8 mouse cellular contexts compared by ENCODE assay signal in the genomic region with DNA sequence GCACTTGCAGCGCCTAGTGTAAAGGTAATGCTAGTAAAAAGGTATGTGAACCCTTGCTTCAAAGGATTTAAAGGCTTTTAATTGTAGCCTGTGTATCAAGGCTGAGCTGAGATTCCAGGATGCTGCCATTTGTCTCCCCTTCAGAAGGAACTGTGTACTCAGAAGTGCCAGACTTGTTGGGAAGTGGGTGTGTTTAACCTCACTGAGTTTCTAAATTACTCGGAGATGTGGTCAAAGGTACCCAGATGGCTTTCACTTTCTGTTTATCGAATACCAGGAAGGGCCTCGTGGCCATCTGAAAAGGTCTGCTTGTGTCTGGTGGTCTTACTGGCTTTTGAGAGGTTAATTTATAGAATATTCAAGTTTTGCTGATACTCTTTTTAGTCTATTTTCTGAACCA. TPM values are rescaled to one million over a fixed set of nuclear protein-coding genes. Genes with fewer than 3 reads are reported as not detected.
DNase-seq lines count a peak whose midpoint lies in the region; ATAC-seq and TF ChIP-seq lines count a peak whose summit lies in the region.

No protein-coding gene starts in this region.

- H3K36me3 ChIP-seq in intestine, embryonic 15.5 days: no peaks in the 10 kb centered on the region
- peaks cover 6% of the 10 kb centered on the region for H3K36me3 ChIP-seq in myocyte (ENCODE audit: control insufficient read depth, insufficient read depth)
- H3K36me3 ChIP-seq in thymus, adult 2 months (ENCODE audit: control insufficient read depth, insufficient read depth, low read length): no peaks in the 10 kb centered on the region

- H3K27ac ChIP-seq in cortical plate, adult 2 months (ENCODE audit: insufficient read depth, low read length): no peak overlapping the region
- H3K27ac ChIP-seq in intestine, embryonic 15.5 days: no peak overlapping the region
- no peak overlapping the region for H3K27ac ChIP-seq in thymus, adult 2 months (ENCODE audit: control insufficient read depth, insufficient read depth, low read length)

- peaks cover 2% of the 10 kb centered on the region for H3K4me1 ChIP-seq in cortical plate, adult 2 months (ENCODE audit: control insufficient read depth, insufficient read depth, low read length)
- H3K4me1 ChIP-seq in intestine, embryonic 15.5 days (replicated peaks): peaks cover 13% of the 10 kb centered on the region
- peaks cover 7% of the 10 kb centered on the region; the same call in 1 of the 2 replicates for H3K4me1 ChIP-seq in thymus, adult 2 months (replicated peaks; ENCODE audit: control insufficient read depth, insufficient read depth, low read length)

- no peaks in the 10 kb centered on the region for H3K9me3 ChIP-seq in intestine, embryonic 15.5 days

- DNase-seq in kidney, postnatal 36 days: peak; percentile 16 to 27
- DNase-seq in kidney, adult 8-10 months: no peak
- no peak for DNase-seq in embryo, embryonic 10.5 days (ENCODE audit: low spot score)
- no peak for DNase-seq in left cerebral cortex, adult 8-10 months (ENCODE audit: low spot score in 2 of 2)
- no peak for DNase-seq in thymus, adult 2 months

- TF ChIP-seq CTCF in cortical plate, adult 2 months (IDR thresholded peaks at IDR 0.05; ENCODE audit: extremely low read depth, insufficient read depth, low read length): no peak
- no peak for TF ChIP-seq CTCF in thymus, adult 2 months (IDR thresholded peaks at IDR 0.05; ENCODE audit: borderline replicate concordance, control insufficient read depth, extremely low read depth, insufficient read depth, low read length, poor library complexity)

- H3K4me2 ChIP-seq in intestine, embryonic 15.5 days (replicated peaks): peak overlapping the region; percentile 99
- H3K4me2 ChIP-seq in myocyte (ENCODE audit: low read depth): peak overlapping the region; percentile 98

- H3K4me3 ChIP-seq in cortical plate, adult 2 months (ENCODE audit: insufficient read depth, low read length): peak overlapping the region; percentile 98; the same call in 1 of the 2 replicates
- peak overlapping the region; percentile 86 for H3K4me3 ChIP-seq in intestine, embryonic 15.5 days (replicated peaks)
- peak overlapping the region; percentile 69 for H3K4me3 ChIP-seq in myocyte
- no peak overlapping the region for H3K4me3 ChIP-seq in thymus, adult 2 months (ENCODE audit: control insufficient read depth, insufficient read depth, low read length)

- no peak for ATAC-seq in intestine, embryonic 15.5 days

- H3K27me3 ChIP-seq in intestine, embryonic 15.5 days (replicated peaks): no peaks in the 10 kb centered on the region
- H3K27me3 ChIP-seq in myocyte (ENCODE audit: control insufficient read depth, insufficient read depth, insufficient read length): no peaks in the 10 kb centered on the region
- no peaks in the 10 kb centered on the region for H3K27me3 ChIP-seq in thymus, adult 2 months (ENCODE audit: control insufficient read depth, insufficient read depth, low read length)

- no peak overlapping the region for H3K9ac ChIP-seq in intestine, embryonic 15.5 days

- H3ac ChIP-seq in myocyte (ENCODE audit: control insufficient read depth, insufficient read length): no peak overlapping the region

- no peak for TF ChIP-seq POLR2A in cortical plate, adult 2 months (IDR thresholded peaks at IDR 0.05; ENCODE audit: extremely low read depth, insufficient read depth, low read length)
- no peak for TF ChIP-seq POLR2A in myocyte (IDR thresholded peaks at IDR 0.05; ENCODE audit: insufficient read length, low read depth)
- no peak for TF ChIP-seq POLR2A in thymus, adult 2 months (IDR thresholded peaks at IDR 0.05; ENCODE audit: control insufficient read depth, extremely low read depth, insufficient read depth, low read length, poor library complexity)

- peaks cover 61% of the 10 kb centered on the region for H3K79me2 ChIP-seq in myocyte (ENCODE audit: control insufficient read depth, insufficient read depth)

- 22% methylated on average over 4 of the region's 4 CpGs for WGBS in intestine, embryonic 15.5 days
- 9% methylated on average over 4 of the region's 4 CpGs for WGBS in thymus, adult 2 months

TF ChIP-seq in myocyte, 11 proteins besides CTCF, POLR2A, EP300 and RAD21:
- TF ChIP-seq TCF12 (IDR thresholded peaks at IDR 0.05; ENCODE audit: insufficient read depth, poor library complexity, severe bottlenecking) (no peak), TCF3 (IDR thresholded peaks at IDR 0.05; ENCODE audit: insufficient read length, low read depth) (no peak), USF1 (IDR thresholded peaks at IDR 0.05; ENCODE audit: low read depth) (no peak), CEBPB (IDR thresholded peaks at IDR 0.05; ENCODE audit: insufficient read depth, poor library complexity, severe bottlenecking) (no peak), REST (IDR thresholded peaks at IDR 0.05; ENCODE audit: insufficient read depth, insufficient read length) (no peak), MYOG (IDR thresholded peaks at IDR 0.05; ENCODE audit: control insufficient read depth in 1 of 3, insufficient read depth in 1 of 3, insufficient read length in 2 of 3, low read depth in 2 of 3) (no peak), MYOD1 (IDR thresholded peaks at IDR 0.05; ENCODE audit: control insufficient read depth in 1 of 3, insufficient read length in 2 of 3, low read depth in 2 of 3) (no peak), SRF (IDR thresholded peaks at IDR 0.05; ENCODE audit: control insufficient read depth, insufficient read length, low read depth) (no peak), E2F4 (IDR thresholded peaks at IDR 0.05; ENCODE audit: insufficient read depth) (no peak), MAX (IDR thresholded peaks at IDR 0.05; ENCODE audit: low read depth) (no peak), POLR2AphosphoS2 (IDR thresholded peaks at IDR 0.05; ENCODE audit: insufficient read length, low read depth) (no peak)

RNA-seq across cellular contexts. Expression of a gene that starts 1.9 kb away (rescaled TPM):
- 48.9 and 51.7 TPM in 2 replicates for polyA plus RNA-seq in cortical plate, adult 2 months (2012; rRNA removed)
- 6.7 and 7.0 TPM in 2 replicates for polyA plus RNA-seq in intestine, embryonic 15.5 days (2015; fragmentation: Nextera tagmentation; extraction: Ambion mirVana)
- polyA plus RNA-seq in myocyte (2012; fragmentation: generic; extraction: Trizol): 49.3 TPM
- 10 to 100 TPM; 50.2 to 60.3 (median 52.6) TPM for total RNA-seq in left cerebral cortex, adult 8-10 months (2022)
- 74.1 and 82.3 TPM in 2 replicates for polyA plus RNA-seq in thymus, adult 2 months (2012; rRNA removed)

RNA-seq across cellular contexts. Expression of a gene that starts 45.4 kb away (rescaled TPM):
- polyA plus RNA-seq in cortical plate, adult 2 months (2012; rRNA removed): not detected in 2 replicates
- 90.0 and 106 TPM in 2 replicates for polyA plus RNA-seq in intestine, embryonic 15.5 days (2015; fragmentation: Nextera tagmentation; extraction: Ambion mirVana)
- 0.41 TPM for polyA plus RNA-seq in myocyte (2012; fragmentation: generic; extraction: Trizol)
- total RNA-seq in left cerebral cortex, adult 8-10 months (2022): not detected
- 3.9 and 5.5 TPM in 2 replicates for polyA plus RNA-seq in thymus, adult 2 months (2012; rRNA removed)

Comparison
In these comparisons a context has a peak if more than half of its experiments do, and no peak if none do; other contexts are left out.
1. DNase-seq: peak in kidney, postnatal 36 days (2 of 2); none in kidney, adult 8-10 months (0 of 2), embryo, embryonic 10.5 days (single experiment), left cerebral cortex, adult 8-10 months (0 of 2) and thymus, adult 2 months (single experiment).
2. RNA of a gene that starts 45.4 kb away (polyA plus RNA-seq): 90.0 to 106 TPM in intestine, embryonic 15.5 days; 3.9 to 5.5 TPM in thymus, adult 2 months, 0.41 TPM in myocyte (single experiment) and not detected in cortical plate, adult 2 months; every median in the first group is over 10 times any median in the second.